Mouse (Mus musculus) lung, embryonic 14.5 days (tissue): Measurements from ENCODE around the gene Fbf1. TPM values are rescaled to one million over a fixed set of nuclear protein-coding genes. Genes with fewer than 3 reads are reported as not detected.
A peak's percentile ranks its signal among the peaks of the same experiment; 100 is the strongest.

Experiments used
- ATAC-seq: fragments of 200-750 bp; cut with Nextera tagmentation; 2 replicates; pipeline ENCODE4 v1.8.0; 2017; ENCODE audit warnings: mild to moderate bottlenecking, moderate TSS enrichment, moderate library complexity; ENCODE audit not compliant: insufficient read depth
- DNase-seq: peaks from one replicate; pipeline ENCODE4 v3.0.0-alpha.2; 2015
- H3K27ac ChIP-seq: fragments of 300-500 bp; sonication (generic); 2 replicates; pipeline ENCODE4 v1.5.1; 2014; ENCODE audit warnings: low read depth, mild to moderate bottlenecking, moderate library complexity
- H3K27me3 ChIP-seq: fragments of 300-500 bp; sonication (generic); 2 replicates; pipeline ENCODE4 v1.6.1; 2014; ENCODE audit warnings: low read length, control low read depth; ENCODE audit not compliant: insufficient read depth
- H3K36me3 ChIP-seq: fragments of 300-500 bp; sonication (generic); 2 replicates; pipeline ENCODE4 v1.6.1; 2014; ENCODE audit warnings: control low read depth; ENCODE audit not compliant: insufficient read depth
- H3K4me1 ChIP-seq: fragments of 300-500 bp; sonication (generic); 2 replicates; pipeline ENCODE4 v1.6.1; 2014; ENCODE audit warnings: antibody characterized with exemption, control low read depth; ENCODE audit not compliant: insufficient read depth
- H3K4me2 ChIP-seq: fragments of 300-500 bp; sonication (generic); 2 replicates; pipeline ENCODE4 v1.6.1; 2014; ENCODE audit warnings: mild to moderate bottlenecking
- H3K4me3 ChIP-seq: fragments of 300-500 bp; sonication (generic); 2 replicates; pipeline ENCODE4 v1.5.1; 2014; ENCODE audit warnings: low read depth, low read length
- H3K9ac ChIP-seq: fragments of 300-500 bp; sonication (generic); 2 replicates; pipeline ENCODE4 v1.6.1; 2014
- H3K9me3 ChIP-seq: fragments of 300-500 bp; sonication (generic); 2 replicates; pipeline ENCODE4 v1.6.1; 2016; ENCODE audit warnings: low read depth, low read length, control low read depth
- CTCF ChIP-seq: IDR thresholded peaks from 2 replicates; pipeline ENCODE4 v1.5.1; 2016; ENCODE audit warnings: antibody characterized with exemption, low read depth
- WGBS: fragments of 180-500 bp; shearing (Covaris S2); extraction: QIAGEN DNeasy Blood & Tissue Kit; methylation state at CpG from one replicate; pipeline ENCODE4 v1.1.7; 2014; 5-methylcytosine and 5-hydroxymethylcytosine counted together
- polyA plus RNA-seq: library from polyadenylated mRNA; unstranded; fragments of >200 nt; fragmentation: Nextera tagmentation; extraction: Ambion mirVana; gene quantifications from 2 replicates; pipeline ENCODE4 v1.2.1, GENCODE M21; 2014

Fbf1 gene
- polyA plus RNA-seq, 1 experiment from 2014 or later, result 35.2 TPM

GRCm38 (mm10) chr11:116101931-116102381 lies 66.0 kb downstream of the Fbf1 start:
- Histone ChIP-seq H3K9ac (peak overlapping the region; percentile 42; the same call in 1 of the 2 replicates), H3K9me3 (no peaks in the 10 kb centered on the region), H3K27ac (peak overlapping the region; percentile 91), H3K4me1 (peaks cover 41% of the 10 kb centered on the region), H3K4me3 (no peak overlapping the region), H3K36me3 (no peaks in the 10 kb centered on the region), H3K27me3 (peaks cover 4% of the 10 kb centered on the region), H3K4me2 (peak overlapping the region; percentile 32; the same call in 1 of the 2 replicates)
- whole genome bisulfite sequencing, result 30% methylated on average over 11 of the region's 11 CpGs
- peak; percentile 45 for ATAC-seq
- peak; percentile 67 for DNase-seq
- no peak for TF ChIP-seq CTCF

- no peak for TF ChIP-seq CTCF
- WGBS, result 76% methylated on average over 7 of the region's 7 CpGs
- Histone ChIP-seq H3K36me3 (no peaks in the 10 kb centered on the region), H3K4me3 (no peak overlapping the region), H3K27me3 (no peaks in the 10 kb centered on the region), H3K4me1 (peaks cover 30% of the 10 kb centered on the region), H3K9me3 (no peaks in the 10 kb centered on the region), H3K27ac (peak overlapping the region; percentile 91; the same call in 1 of the 2 replicates), H3K9ac (no peak overlapping the region), H3K4me2 (no peak overlapping the region)
- DNase-seq (no peak), ATAC-seq (no peak)
These were observed 67.1 kb downstream of the Fbf1 start for GRCm38 (mm10) chr11:116100839-116101238.

- 56% methylated on average over 6 of the region's 6 CpGs for WGBS
- Histone ChIP-seq H3K27me3 (no peaks in the 10 kb centered on the region), H3K9ac (no peak overlapping the region), H3K27ac (peak overlapping the region; percentile 12; the same call in 1 of the 2 replicates), H3K4me2 (no peak overlapping the region), H3K9me3 (no peaks in the 10 kb centered on the region), H3K36me3 (no peaks in the 10 kb centered on the region), H3K4me1 (peaks cover 29% of the 10 kb centered on the region), H3K4me3 (no peak overlapping the region)
- ATAC-seq (no peak), DNase-seq (no peak)
- TF ChIP-seq CTCF, result no peak
These were observed 67.6 kb downstream of the Fbf1 start for GRCm38 (mm10) chr11:116100385-116100784.

- TF ChIP-seq CTCF, result no peak
- Histone ChIP-seq H3K4me1 (peaks cover 27% of the 10 kb centered on the region), H3K27me3 (no peaks in the 10 kb centered on the region), H3K27ac (peak overlapping the region; percentile 46; the same call in 1 of the 2 replicates), H3K9ac (no peak overlapping the region), H3K4me2 (no peak overlapping the region), H3K36me3 (no peaks in the 10 kb centered on the region), H3K9me3 (no peaks in the 10 kb centered on the region), H3K4me3 (no peak overlapping the region)
- ATAC-seq, result no peak
- 87% methylated on average over 6 of the region's 6 CpGs for WGBS
- DNase-seq, result no peak
These were observed 68.5 kb downstream of the Fbf1 start for GRCm38 (mm10) chr11:116099462-116099861.

- DNase-seq, result no peak
- WGBS, result 58% methylated on average over 14 of the region's 14 CpGs
- Histone ChIP-seq H3K36me3 (no peaks in the 10 kb centered on the region), H3K4me2 (no peak overlapping the region), H3K9me3 (no peaks in the 10 kb centered on the region), H3K27me3 (no peaks in the 10 kb centered on the region), H3K27ac (peak overlapping the region; percentile 46; the same call in 1 of the 2 replicates), H3K4me3 (no peak overlapping the region), H3K9ac (no peak overlapping the region), H3K4me1 (peaks cover 22% of the 10 kb centered on the region)
- TF ChIP-seq CTCF, result no peak
- no peak for ATAC-seq
These were observed 69.1 kb downstream of the Fbf1 start for GRCm38 (mm10) chr11:116098711-116099460.

- DNase-seq (peak; percentile 49), ATAC-seq (no peak)
- Histone ChIP-seq H3K4me1 (peaks cover 9% of the 10 kb centered on the region), H3K27ac (no peak overlapping the region), H3K27me3 (no peaks in the 10 kb centered on the region), H3K4me2 (no peak overlapping the region), H3K9me3 (no peaks in the 10 kb centered on the region), H3K4me3 (no peak overlapping the region), H3K36me3 (no peaks in the 10 kb centered on the region), H3K9ac (no peak overlapping the region)
- TF ChIP-seq CTCF, result peak; percentile 56
- 84% methylated on average over 5 of the region's 5 CpGs for WGBS
These were observed 71.5 kb downstream of the Fbf1 start for GRCm38 (mm10) chr11:116096213-116097108.

GRCm38 (mm10) chr11:116095573-116095972 lies 72.4 kb downstream of the Fbf1 start:
- Histone ChIP-seq H3K4me1 (peaks cover 6% of the 10 kb centered on the region), H3K36me3 (no peaks in the 10 kb centered on the region), H3K9ac (no peak overlapping the region), H3K27ac (no peak overlapping the region), H3K9me3 (no peaks in the 10 kb centered on the region), H3K4me2 (no peak overlapping the region), H3K4me3 (no peak overlapping the region), H3K27me3 (no peaks in the 10 kb centered on the region)
- DNase-seq (peak; percentile 42), ATAC-seq (no peak)
- WGBS, result 61% methylated on average over 3 of the region's 3 CpGs
- no peak for TF ChIP-seq CTCF
